Mouse (Mus musculus) heart, postnatal 14 days (tissue): ENCODE data around the gene Sema3c. TPM values are rescaled to one million over a fixed set of nuclear protein-coding genes. Genes with fewer than 3 reads are reported as not detected.

Experiments
- DNase-seq, 2 experiments: peaks; one replicate each; pipeline ENCODE4 v3.0.0; 2021 to 2022
- intact Hi-C: fragments of 180-260 bp; cut with DNase I; formaldehyde crosslinking; loops from one replicate; pipeline ENCODE4 v1.15.1; 2025
- total RNA-seq, 2 experiments: library from RNA; stranded (reverse); gene quantifications; 2 replicates each; pipeline ENCODE4 v1.2.3; 2021

Sema3c gene
- total RNA-seq, 2 experiments from 2014 or later: 22.8 to 25.5 TPM

- intact Hi-C loops: no loop called here
- no peak for DNase-seq
These were observed 55.5 kb downstream of the Sema3c start for GRCm38 (mm10) chr5:17629599-17629998.

DNA sequence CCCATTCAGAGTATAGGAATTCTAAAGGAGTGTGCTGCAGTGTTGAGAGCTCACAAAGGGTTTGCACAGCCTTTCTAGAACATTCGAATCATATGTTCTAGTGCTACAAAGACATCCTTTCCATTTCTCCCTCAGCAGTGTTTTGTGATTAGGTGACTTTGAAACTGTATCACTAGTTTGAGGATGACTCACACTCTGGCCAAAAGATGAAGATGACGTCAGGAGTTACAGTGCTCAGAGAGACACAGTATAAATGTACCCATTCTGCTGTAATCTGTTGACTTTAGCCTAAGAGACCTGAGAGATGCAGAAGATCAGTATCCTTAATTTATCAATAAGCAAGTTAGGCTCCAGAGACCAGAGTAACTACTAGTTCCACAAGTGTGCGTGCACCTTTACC is 65.4 kb downstream of the Sema3c start:
- intact Hi-C loops: no loop called here
- no peak for DNase-seq

- no peak for DNase-seq
- intact Hi-C loops: no loop called here
These were observed 73.7 kb downstream of the Sema3c start for GRCm38 (mm10) chr5:17647643-17648226.

DNA sequence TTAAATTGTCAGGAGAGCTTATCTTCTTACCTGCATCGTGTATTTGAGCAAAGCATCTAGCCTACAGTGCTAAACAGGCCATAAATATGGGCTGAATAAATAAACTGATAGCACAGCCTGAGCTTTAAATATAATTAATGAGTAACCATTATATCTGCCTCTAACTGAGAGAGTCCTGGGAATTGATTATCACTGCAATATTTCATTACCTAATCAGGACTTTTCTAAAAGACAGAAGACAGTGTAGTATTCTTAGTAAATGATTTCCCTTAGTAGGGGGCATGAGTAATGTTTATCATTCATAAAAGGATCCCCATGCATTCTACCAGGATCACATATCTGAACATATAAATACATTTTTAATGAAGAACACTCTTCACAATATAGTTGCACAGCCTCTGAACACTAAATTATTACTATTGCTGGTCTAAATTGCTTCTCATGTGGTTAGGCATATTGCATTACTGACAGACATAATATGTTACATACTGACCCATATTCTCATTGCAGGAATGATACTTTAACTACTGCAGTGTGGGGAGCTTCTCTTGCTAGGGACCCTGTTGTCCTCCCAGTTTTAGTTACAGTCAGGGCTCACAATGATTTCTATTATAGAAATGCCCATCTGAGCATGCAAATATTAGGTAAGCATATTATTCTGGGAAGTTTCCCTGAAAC is 74.9 kb downstream of the Sema3c start:
- DNase-seq: no peak
- intact Hi-C loops: no loop called here

DNA sequence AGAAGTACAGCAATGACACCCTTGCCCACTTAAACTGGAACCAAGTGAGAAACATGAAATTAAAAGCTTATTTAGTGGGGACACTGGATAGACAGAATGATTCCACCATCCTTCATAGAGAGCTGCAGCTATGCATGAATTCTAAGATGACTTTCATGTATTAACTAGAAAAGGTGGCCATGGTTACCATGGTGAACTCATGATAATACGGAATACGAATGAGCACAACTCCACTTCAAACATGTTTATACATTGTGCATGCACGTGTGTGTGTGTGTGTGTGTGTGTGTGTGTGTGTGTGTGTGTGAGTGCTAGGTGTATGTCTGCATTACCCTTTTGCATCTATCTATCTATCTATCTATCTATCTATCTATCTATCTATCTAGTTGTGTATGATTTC is 87.1 kb downstream of the Sema3c start:
- intact Hi-C loops: no loop called here
- DNase-seq: no peak

GRCm38 (mm10) chr5:17671356-17671755 is 97.3 kb downstream of the Sema3c start:
- intact Hi-C loops: no loop called here
- no peak for DNase-seq

DNA sequence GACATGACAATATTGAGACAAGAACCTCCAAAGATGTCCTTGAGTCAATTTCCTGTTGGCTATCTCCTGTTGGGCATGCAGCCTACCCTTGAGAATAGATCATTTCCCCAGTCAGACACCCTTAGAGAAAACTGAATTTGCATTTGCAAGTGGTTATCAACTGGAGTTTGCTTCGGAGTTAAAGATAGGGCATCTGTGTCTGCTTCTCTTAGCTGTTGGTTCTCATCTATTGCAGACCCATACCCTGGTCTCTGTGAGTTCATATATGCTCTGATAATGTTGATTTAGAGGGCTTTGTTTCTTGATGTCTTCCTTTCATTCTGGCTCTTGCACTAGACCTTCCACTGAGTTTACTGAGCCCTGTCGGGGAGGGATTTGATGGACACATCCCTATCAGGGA is 106.8 kb downstream of the Sema3c start:
- intact Hi-C loops: no loop called here

GRCm38 (mm10) chr5:17689121-17689520 is 115.0 kb downstream of the Sema3c start:
- intact Hi-C loops: no loop called here
- DNase-seq: peak; percentile 16 to 25

More for the DNA sequence above, 106.8 kb downstream of the Sema3c start:
- no peak for DNase-seq

DNA sequence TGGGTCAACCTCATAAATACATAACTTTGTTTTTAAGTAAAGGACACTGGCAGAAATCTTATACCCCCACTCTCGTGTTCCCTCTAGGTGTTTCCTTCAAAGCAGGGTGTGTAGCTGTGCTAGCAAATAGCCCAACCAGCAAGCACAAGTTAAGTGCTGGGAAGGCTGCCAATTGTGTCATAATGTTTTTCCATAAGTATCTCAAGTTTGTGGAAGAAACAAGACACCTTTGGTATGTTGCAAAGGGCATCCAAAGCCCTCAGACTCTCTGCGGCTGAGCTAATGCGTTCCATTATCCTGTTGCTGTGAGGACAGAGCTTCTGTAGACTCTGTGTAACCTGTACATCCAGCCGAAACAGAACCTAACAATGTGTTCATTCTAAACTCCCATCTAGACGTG is 115.5 kb downstream of the Sema3c start:
- intact Hi-C loops: no loop called here
- peak; percentile 15 to 22 for DNase-seq

DNA sequence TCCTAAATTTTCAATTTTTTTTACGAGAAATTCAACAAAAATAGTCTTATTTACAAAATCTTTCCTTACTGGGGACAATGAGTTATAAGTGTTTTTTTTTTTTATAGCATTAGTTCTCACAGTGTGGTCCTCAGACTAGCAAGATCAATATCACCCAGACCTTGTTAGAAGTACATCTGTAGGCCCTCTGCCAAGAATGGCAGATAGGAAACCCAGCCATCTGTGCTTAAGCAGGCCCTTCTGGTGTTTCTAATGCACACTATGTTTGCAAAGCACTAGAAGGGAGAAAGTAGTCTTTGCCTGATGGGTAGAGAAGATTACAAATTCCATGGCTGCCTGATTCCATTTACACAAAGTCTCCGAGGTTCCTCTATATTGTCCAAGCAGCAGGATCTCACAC is 121.3 kb downstream of the Sema3c start:
- DNase-seq: no peak
- intact Hi-C loops: no loop called here

DNA sequence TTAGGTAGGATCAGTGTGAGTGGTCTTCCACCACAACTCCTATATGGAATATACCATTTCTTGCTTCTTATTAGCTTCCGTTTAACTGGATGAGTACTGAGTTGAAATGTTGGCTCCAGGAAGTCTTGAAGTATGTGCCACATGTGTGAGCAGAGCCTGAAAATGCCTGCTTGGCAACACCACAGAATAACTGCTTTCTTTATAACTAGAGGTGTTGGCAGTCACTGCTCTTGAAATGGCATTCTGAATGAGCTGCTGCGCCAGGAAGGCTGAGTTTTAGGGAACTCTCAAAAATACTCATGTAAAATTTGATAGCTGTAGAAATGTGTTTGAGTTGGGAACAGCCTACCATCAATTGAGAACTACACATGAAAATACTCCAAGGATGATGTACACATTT is 124.8 kb downstream of the Sema3c start:
- intact Hi-C loops: no loop called here
- no peak for DNase-seq

- no peak for DNase-seq
- intact Hi-C loops: no loop called here
These were observed 130.1 kb downstream of the Sema3c start for GRCm38 (mm10) chr5:17704160-17704559.

DNA sequence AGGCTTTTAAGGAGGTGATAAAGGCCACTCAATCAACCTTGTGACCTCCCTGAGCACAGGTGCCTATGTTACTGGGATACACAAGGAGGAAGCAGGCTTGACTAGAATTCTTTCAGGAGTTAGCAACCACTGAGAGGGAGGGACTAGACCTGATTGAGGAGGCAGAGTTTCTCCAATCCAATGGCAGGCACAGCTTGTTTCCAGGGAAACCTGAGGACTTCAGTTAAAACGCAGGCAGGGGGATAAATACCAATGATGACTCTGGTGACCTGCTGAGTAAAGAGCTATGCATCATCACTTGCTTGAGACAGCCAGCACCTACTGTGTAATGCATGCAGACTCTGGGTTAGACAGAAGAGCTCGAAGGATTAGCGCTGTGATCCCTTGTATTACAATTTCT is 133.0 kb downstream of the Sema3c start:
- no peak for DNase-seq
- intact Hi-C loops: no loop called here

DNA sequence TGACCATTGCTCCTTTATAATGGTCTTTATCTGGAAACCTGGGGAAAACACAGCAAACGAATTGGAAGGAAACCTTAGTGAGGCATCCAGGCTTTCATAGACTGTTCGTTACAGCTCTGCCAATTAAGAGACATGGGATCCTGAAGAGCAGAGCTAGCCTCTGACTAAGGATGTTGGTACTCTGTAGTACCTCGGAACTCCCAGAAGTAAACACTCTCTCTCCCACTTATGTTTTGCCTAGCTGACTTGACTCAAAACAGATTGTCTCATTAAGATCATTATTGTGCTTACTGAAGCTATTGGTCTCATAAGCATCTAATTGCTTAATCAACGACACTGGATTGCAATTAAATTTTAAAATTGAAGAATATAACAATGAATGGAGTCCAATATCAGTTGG is 138.3 kb downstream of the Sema3c start:
- intact Hi-C loops: no loop called here
- DNase-seq: no peak

DNA sequence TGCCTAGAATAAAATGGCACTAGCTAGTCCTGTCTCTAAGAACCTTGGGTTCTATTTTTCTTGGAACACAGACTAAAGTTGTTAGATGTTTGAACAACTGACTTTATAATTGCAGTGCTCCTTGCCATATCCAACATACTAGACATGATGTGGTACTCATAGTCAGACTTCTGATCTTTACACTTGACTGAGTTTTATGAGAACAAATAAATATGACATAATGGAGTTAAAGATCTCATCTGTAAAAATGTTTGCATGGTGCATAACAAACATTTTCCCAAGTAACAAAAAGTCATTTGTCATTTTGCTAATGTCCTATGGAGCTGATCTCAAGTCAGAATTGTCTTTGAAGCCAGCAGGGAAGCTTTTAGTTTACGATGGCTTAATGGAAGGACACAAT is 141.1 kb downstream of the Sema3c start:
- intact Hi-C loops: no loop called here

DNA sequence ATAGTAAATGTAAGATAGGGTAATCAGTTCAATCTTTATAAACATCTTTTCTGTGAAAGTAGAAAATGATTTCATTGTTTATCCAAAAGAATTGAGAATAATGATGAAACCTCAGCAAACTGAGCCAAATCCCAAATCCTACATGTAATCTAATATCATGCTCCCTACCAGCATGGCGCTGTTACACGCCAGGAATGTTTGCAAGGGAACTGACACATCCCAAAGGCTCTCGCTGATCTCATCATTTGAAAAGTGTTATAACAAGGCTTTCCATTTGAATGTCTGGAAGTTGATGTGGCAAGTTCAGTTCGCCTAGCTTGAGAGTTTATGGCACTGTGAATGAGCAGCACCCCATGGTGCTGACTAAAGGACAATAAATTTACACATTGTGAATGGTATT is 145.9 kb downstream of the Sema3c start:
- no peak for DNase-seq
- intact Hi-C loops: no loop called here

More for the DNA sequence above, 141.1 kb downstream of the Sema3c start:
- no peak for DNase-seq

DNA sequence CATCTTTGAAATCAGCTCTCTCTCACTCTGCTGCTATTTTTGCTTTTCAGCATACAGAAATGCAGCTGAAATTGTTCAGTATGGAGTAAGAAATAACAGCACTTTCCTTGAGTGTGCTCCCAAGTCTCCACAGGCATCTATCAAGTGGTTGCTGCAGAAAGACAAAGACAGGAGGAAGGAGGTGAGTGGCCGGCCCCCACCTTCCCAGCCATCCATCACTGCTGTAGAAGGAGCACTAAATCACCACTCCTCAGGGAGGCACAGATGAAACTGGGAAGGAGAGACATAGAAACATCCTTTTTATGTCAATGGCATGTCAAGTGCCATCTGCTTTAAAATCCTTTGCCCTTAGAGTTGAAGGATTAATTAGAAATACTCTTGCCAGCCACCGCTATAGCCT is 149.9 kb downstream of the Sema3c start:
- DNase-seq: no peak
- intact Hi-C loops: no loop called here

DNA sequence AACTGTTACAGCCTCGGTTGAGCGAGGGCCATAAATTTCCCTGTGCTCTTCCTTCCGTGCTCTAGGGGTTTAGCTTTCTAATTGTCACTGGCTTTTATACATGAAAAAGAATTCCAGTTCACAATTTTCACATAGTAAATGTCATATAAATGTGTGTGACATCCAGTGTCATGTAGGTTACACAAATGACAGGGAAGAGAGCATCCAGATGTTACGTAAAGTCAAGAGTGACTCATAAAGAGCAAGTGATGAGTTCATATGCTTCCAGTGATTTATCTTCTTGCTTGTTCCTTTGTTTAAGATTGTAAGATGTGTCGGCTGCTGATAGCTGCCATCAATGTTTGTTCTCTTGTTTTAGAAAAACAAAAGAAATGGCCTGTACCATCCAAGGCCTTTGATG is 154.0 kb downstream of the Sema3c start:
- no peak for DNase-seq
- intact Hi-C loops: no loop called here

- DNase-seq: peak in 1 of 2 experiments; percentile 13
- intact Hi-C loops: no loop called here
These were observed 165.7 kb downstream of the Sema3c start for GRCm38 (mm10) chr5:17739805-17740204.

DNA sequence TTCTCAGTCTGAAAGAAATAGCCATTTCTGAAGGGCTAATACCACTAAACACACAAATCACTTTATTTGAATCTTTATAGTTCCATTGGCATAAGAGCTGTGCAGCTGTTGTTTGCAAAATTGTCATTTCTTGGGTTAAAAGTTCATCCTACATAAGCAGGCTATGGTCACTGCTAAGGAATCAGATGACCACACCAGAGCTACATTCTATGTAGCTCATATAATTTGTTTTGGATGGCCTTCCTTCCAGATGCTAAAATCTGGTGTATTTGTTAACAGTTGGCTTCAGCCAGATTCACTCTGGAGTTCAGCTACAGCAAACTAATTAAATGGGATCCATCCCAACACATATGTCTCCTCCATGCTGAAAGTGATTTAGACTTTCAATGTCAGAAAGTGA is 172.4 kb downstream of the Sema3c start:
- intact Hi-C loops: no loop called here
- DNase-seq: no peak

DNA sequence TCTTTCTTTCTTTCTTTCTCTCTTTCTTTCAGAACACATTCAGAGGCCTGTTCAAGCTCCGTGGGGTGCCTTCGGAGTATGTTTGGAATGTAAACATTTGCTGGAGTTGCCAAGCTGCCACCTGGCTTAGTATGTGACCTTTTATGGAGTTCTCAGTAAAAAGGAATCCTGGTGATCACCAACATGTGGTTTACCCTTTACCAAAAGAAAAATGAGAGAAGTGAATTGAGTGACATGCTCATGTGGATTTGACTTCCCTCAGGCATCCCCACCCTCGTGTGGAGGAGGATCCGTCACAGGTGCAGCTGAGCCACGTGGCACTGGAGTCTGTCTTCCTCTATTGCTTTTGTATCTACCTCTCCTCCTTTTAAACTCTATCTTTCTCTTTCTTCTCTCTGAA is 173.1 kb downstream of the Sema3c start:
- DNase-seq: no peak
- intact Hi-C loops: no loop called here

GRCm38 (mm10) chr5:17748293-17748692 is 174.2 kb downstream of the Sema3c start:
- no peak for DNase-seq
- intact Hi-C loops: no loop called here
